Mouse (Mus musculus) neural tube, embryonic 11.5 days (tissue): Measurements from ENCODE around the gene Lhx2. TPM values are rescaled to one million over a fixed set of nuclear protein-coding genes. Genes with fewer than 3 reads are reported as not detected.

ENCODE experiments used
- ATAC-seq: fragments of 200-750 bp; cut with Nextera tagmentation; 2 replicates; pipeline ENCODE4 v1.8.0; 2017; ENCODE audit warnings: moderate number of reproducible peaks, mild to moderate bottlenecking, moderate TSS enrichment, moderate library complexity; ENCODE audit not compliant: insufficient read depth, low FRiP score, low TSS enrichment
- DNase-seq: peaks from one replicate; pipeline ENCODE4 v3.0.0-alpha.2; 2015; ENCODE audit warnings: low spot score
- H3K27ac ChIP-seq: fragments of 300-500 bp; sonication (generic); 2 replicates; pipeline ENCODE4 v1.5.1; 2014; ENCODE audit warnings: low read depth, mild to moderate bottlenecking, low read length
- H3K27me3 ChIP-seq: fragments of 300-500 bp; sonication (generic); 2 replicates; pipeline ENCODE4 v1.6.1; 2014; ENCODE audit warnings: mild to moderate bottlenecking, low read length, mixed read lengths; ENCODE audit not compliant: control insufficient read depth, insufficient read depth
- H3K36me3 ChIP-seq: fragments of 300-500 bp; sonication (generic); 2 replicates; pipeline ENCODE4 v1.6.1; 2014; ENCODE audit warnings: mild to moderate bottlenecking, low read length, moderate library complexity, mixed read lengths; ENCODE audit not compliant: control insufficient read depth, insufficient read depth
- H3K4me1 ChIP-seq: fragments of 300-500 bp; sonication (generic); 2 replicates; pipeline ENCODE4 v1.6.1; 2014; ENCODE audit warnings: low read length, mixed read lengths; ENCODE audit not compliant: control insufficient read depth, insufficient read depth
- H3K4me2 ChIP-seq: fragments of 300-500 bp; sonication (generic); 2 replicates; pipeline ENCODE4 v1.6.1; 2014; ENCODE audit warnings: low read depth, mild to moderate bottlenecking, moderate library complexity
- H3K4me3 ChIP-seq: fragments of 300-500 bp; sonication (generic); 2 replicates; pipeline ENCODE4 v1.5.1; 2014; ENCODE audit warnings: low read depth, low read length
- H3K9ac ChIP-seq: fragments of 300-500 bp; sonication (generic); 2 replicates; pipeline ENCODE4 v1.6.1; 2014; ENCODE audit warnings: mild to moderate bottlenecking, low read length
- H3K9me3 ChIP-seq: fragments of 300-500 bp; sonication (generic); 2 replicates; pipeline ENCODE4 v1.6.1; 2016; ENCODE audit warnings: low read length; ENCODE audit not compliant: control insufficient read depth
- WGBS: fragments of 180-500 bp; shearing (Covaris S2); extraction: QIAGEN DNeasy Blood & Tissue Kit; methylation state at CpG from one replicate; pipeline ENCODE4 v1.1.7; 2014; 5-methylcytosine and 5-hydroxymethylcytosine counted together
- polyA plus RNA-seq: library from polyadenylated mRNA; unstranded; fragments of >200 nt; fragmentation: Nextera tagmentation; extraction: Ambion mirVana; gene quantifications from 2 replicates; pipeline ENCODE4 v1.2.1, GENCODE M21; 2014

Lhx2 gene
- polyA plus RNA-seq, 1 experiment from 2014 or later: 8.7 TPM

DNA sequence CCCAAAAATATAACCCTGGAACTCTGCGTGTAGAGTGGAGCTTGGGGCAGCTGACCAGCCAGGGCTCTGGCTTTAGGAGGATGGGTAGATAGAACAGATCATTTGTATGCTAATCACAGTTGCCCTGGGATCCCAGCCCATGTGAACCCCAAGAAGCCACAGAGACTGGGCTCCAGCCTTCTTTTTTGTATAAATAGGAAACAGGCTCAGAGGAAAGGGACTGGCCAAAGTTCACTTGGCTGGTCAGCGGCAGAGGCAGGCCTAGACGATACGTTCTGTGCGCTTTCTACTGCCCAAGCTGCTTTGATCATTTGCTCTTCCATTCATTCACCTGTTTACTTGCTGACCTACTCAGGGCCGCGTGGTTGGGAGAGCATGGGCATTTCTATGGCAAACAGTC, 27.1 kb downstream of the Lhx2 start:
- 56% methylated on average over 7 of the region's 7 CpGs for WGBS
- ATAC-seq (no peak), DNase-seq (no peak)
- Histone ChIP-seq H3K36me3 (no peaks in the 10 kb centered on the region), H3K4me3 (no peak overlapping the region), H3K9ac (no peak overlapping the region), H3K27ac (no peak overlapping the region), H3K9me3 (no peaks in the 10 kb centered on the region), H3K27me3 (peaks cover 82% of the 10 kb centered on the region), H3K4me1 (no peaks in the 10 kb centered on the region), H3K4me2 (no peak overlapping the region)

DNA sequence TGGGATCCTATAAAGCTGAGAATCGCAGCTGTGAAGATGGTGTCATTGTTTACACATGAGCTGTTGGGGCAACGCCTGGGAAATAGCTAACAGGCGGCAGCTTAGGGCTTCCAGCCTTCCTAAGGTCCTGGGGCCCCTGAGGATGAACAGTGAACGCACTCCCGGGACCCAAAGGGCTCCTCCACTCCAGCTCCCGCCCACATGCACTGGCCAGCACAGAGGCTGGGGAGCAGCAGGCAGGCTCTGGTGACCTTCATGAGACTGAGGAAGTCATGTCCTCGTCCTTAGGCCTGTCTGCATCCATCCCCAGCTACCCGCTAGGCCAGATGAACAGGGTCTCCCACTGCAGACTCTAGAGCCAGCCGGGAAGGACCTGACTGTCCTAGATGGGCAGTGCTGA, 27.9 kb downstream of the Lhx2 start:
- Histone ChIP-seq H3K36me3 (no peaks in the 10 kb centered on the region), H3K4me2 (no peak overlapping the region), H3K27me3 (peaks cover 75% of the 10 kb centered on the region), H3K9ac (no peak overlapping the region), H3K4me1 (no peaks in the 10 kb centered on the region), H3K27ac (no peak overlapping the region), H3K4me3 (no peak overlapping the region), H3K9me3 (no peaks in the 10 kb centered on the region)
- WGBS: 22% methylated on average over 9 of the region's 9 CpGs
- no peak for DNase-seq
- ATAC-seq: no peak

DNA sequence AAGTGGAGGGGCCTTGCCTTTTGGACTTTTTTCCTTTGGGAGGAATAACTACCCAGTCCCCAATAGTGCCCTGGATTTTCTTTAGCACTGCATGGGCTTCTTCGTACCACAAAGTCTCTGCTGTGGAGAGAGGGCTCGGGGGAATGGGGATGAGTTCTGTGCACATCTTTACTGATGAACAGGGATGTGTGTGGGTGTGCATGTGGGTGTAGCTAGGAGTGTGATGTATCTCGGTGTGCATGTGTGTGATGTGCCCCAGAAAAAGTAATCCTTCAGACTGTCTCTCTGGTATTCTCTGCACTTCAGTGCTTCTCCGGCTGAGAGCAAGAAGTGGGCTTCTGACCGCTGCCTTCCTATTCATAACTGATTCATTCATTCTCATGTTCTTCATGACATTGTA, 28.8 kb downstream of the Lhx2 start:
- Histone ChIP-seq H3K4me1 (no peaks in the 10 kb centered on the region), H3K27me3 (peaks cover 72% of the 10 kb centered on the region), H3K4me3 (no peak overlapping the region), H3K9me3 (no peaks in the 10 kb centered on the region), H3K9ac (no peak overlapping the region), H3K27ac (no peak overlapping the region), H3K36me3 (no peaks in the 10 kb centered on the region), H3K4me2 (no peak overlapping the region)
- ATAC-seq: no peak
- DNase-seq: no peak
- 58% methylated on average over 5 of the region's 5 CpGs for WGBS

DNA sequence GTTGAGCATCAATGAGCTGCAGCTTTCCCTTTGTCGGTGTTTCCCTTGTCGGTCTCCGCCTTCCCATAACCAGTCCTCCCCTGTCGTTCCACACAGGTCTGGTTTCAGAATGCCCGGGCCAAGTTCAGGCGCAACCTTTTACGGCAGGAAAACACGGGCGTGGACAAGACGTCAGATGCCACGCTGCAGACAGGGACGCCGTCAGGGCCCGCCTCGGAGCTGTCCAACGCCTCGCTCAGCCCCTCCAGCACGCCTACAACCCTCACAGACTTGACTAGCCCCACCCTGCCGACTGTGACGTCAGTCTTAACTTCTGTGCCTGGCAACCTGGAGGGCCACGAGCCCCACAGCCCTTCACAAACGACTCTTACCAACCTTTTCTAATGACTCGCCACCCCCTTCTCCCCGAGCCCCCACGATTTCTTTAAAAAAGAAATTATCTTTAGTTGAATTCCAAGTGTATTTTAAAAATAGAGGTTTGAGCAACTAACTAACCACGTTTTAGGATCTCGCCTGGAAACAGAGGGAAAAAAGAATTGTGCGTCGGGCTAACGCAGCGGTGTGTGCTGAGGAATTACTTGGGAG, 29.8 kb downstream of the Lhx2 start:
- DNase-seq: peak; percentile 65
- peak overlapping the region; percentile 20; the same call in 1 of the 2 replicates for H3K4me2 ChIP-seq
- no peak overlapping the region for H3K27ac ChIP-seq
- 7% methylated on average over 31 of the region's 31 CpGs for WGBS
- H3K36me3 ChIP-seq: no peaks in the 10 kb centered on the region
- peaks cover 76% of the 10 kb centered on the region for H3K27me3 ChIP-seq
- H3K4me3 ChIP-seq: no peak overlapping the region
- H3K4me1 ChIP-seq: no peaks in the 10 kb centered on the region
- no peak overlapping the region for H3K9ac ChIP-seq
- no peak for ATAC-seq
- H3K9me3 ChIP-seq: no peaks in the 10 kb centered on the region

DNA sequence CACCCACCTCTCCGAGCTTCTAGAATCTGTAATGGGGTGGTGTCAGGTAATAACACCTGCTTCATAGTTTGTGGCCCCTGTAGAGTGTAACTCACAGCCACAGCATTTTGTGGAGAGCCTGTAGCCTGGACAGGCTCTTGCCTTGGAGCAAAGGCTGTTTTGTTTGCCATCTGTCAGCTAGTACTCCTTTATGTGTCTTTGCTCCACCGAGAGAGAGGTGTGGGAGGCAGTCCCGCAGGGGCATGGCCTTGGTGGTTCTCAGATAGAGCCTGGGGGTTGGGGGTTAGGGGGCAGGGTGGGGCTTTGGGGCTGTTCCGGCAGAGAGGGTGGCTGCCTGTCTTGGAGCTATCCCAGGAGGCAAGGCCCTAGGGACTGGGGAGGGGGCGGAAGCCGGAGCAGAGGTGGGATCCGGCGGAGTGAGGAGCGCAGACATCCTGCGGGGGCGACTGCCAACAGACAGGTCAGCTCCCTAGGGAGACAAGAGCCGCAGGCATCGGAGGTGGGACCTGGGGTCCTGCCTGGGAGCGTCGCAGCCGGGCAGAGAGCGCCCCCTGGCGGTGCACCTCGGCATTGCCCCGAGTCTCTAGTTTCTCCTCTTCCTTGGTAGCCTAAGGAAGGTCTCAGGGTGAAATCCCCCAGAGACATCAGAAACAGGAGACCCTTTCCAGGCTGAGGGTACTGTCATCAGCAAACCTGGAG, 36.7 kb downstream of the Lhx2 start:
- DNase-seq: peak; percentile 81
- Histone ChIP-seq H3K36me3 (no peaks in the 10 kb centered on the region), H3K9me3 (no peaks in the 10 kb centered on the region), H3K4me2 (peak overlapping the region; percentile 16; the same call in 1 of the 2 replicates), H3K4me3 (no peak overlapping the region), H3K4me1 (no peaks in the 10 kb centered on the region), H3K27me3 (peaks cover 51% of the 10 kb centered on the region), H3K27ac (no peak overlapping the region), H3K9ac (no peak overlapping the region)
- ATAC-seq: no peak
- 3% methylated on average over 20 of the region's 20 CpGs for WGBS

DNA sequence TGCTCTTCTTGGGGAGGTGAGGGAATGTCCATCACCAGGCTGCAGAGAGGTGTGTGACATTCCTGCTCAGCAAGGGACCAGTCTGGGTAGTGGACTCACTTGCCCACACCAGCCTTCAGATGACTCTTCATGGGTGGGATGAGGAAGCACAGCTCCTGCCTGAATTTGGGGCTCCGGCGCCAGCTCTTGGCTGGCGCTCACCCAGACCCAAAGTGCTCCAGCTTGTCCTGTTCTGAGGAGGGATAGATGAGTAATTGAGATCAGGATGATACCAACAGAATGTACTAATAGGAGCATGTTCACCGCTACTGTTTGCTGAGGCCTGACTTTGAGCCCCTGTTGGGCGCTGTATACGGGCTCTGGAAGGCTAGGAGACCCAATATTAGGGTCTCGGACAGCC, 38.2 kb downstream of the Lhx2 start:
- no peaks in the 10 kb centered on the region for H3K36me3 ChIP-seq
- H3K4me3 ChIP-seq: no peak overlapping the region
- H3K27me3 ChIP-seq: peaks cover 46% of the 10 kb centered on the region
- no peak overlapping the region for H3K9ac ChIP-seq
- no peak for ATAC-seq
- no peak overlapping the region for H3K4me2 ChIP-seq
- DNase-seq: no peak
- 86% methylated on average over 7 of the region's 7 CpGs for WGBS
- H3K4me1 ChIP-seq: no peaks in the 10 kb centered on the region
- H3K9me3 ChIP-seq: no peaks in the 10 kb centered on the region
- no peak overlapping the region for H3K27ac ChIP-seq

- Histone ChIP-seq H3K36me3 (no peaks in the 10 kb centered on the region), H3K4me1 (no peaks in the 10 kb centered on the region), H3K4me2 (no peak overlapping the region), H3K27me3 (peaks cover 38% of the 10 kb centered on the region), H3K9ac (no peak overlapping the region), H3K4me3 (no peak overlapping the region), H3K9me3 (no peaks in the 10 kb centered on the region), H3K27ac (no peak overlapping the region)
- DNase-seq (no peak), ATAC-seq (no peak)
- 21% methylated on average over 5 of the region's 5 CpGs for WGBS
Measured at GRCm38 (mm10) chr2:38378346-38378745, 39.3 kb downstream of the Lhx2 start.

DNA sequence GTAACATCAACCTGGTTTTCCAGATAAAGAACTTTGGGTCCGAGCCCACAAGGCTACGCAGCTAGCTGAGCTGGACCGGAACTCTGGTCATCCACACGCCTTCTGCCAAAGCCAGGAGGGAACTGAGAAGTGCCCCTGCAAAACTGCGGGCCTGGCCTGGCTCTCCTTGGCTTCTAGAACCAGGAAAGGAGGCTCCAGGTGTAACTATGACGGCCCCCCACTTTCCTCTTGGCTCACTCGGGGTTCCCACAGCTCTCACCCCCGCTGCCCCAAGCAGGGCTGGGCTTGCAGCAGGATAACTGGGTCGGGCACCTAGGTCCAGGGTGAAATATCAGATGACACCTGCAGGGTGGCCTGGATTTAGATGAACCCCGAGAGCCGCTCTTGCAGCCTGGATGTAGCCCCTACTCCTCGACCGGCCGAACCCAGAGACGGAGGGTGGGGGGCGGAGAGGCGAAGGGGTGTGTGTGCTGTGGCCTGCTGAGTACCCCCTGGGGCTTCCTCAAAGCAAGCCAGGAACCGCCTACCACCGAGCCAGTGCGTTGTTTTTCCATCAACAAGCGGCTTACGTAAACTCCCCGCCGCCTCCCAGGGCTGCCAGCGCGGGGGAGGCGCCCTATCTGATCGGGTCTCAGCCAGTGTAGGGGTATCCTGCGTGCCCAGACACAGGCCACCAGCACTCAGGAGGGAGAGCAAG, 39.9 kb downstream of the Lhx2 start:
- H3K36me3 ChIP-seq: no peaks in the 10 kb centered on the region
- DNase-seq (no peak), ATAC-seq (no peak)
- no peak overlapping the region for H3K27ac ChIP-seq
- no peak overlapping the region for H3K4me2 ChIP-seq
- no peaks in the 10 kb centered on the region for H3K4me1 ChIP-seq
- peaks cover 33% of the 10 kb centered on the region for H3K27me3 ChIP-seq
- no peak overlapping the region for H3K9ac ChIP-seq
- WGBS: 4% methylated on average over 29 of the region's 29 CpGs
- no peaks in the 10 kb centered on the region for H3K9me3 ChIP-seq
- no peak overlapping the region for H3K4me3 ChIP-seq

- H3K36me3 ChIP-seq: no peaks in the 10 kb centered on the region
- ATAC-seq (no peak), DNase-seq (no peak)
- peaks cover 33% of the 10 kb centered on the region for H3K27me3 ChIP-seq
- H3K4me2 ChIP-seq: no peak overlapping the region
- 6% methylated on average over 4 of the region's 4 CpGs for WGBS
- no peaks in the 10 kb centered on the region for H3K4me1 ChIP-seq
- H3K27ac ChIP-seq: no peak overlapping the region
- no peaks in the 10 kb centered on the region for H3K9me3 ChIP-seq
- H3K9ac ChIP-seq: no peak overlapping the region
- no peak overlapping the region for H3K4me3 ChIP-seq
Measured at GRCm38 (mm10) chr2:38379546-38379870, 40.4 kb downstream of the Lhx2 start.
